Mouse (Mus musculus): ENCODE measurements around the gene Tbc1d5.

Tbc1d5 gene

GRCm38 (mm10) chr17:51179195-51179953 lies at the start of gene Tbc1d5:
Tbc1d5 (minus strand) TSS chr17:51179352.
- DNase-seq (ENCODE audit: low spot score in 2 of 2), result peak; percentile 85 to 86

GRCm38 (mm10) chr17:51226056-51226455 lies 46.9 kb upstream of the Tbc1d5 start:
- DNase-seq (ENCODE audit: low spot score in 2 of 2), result no peak

GRCm38 (mm10) chr17:51223152-51223551 lies 44.0 kb upstream of the Tbc1d5 start:
- DNase-seq (ENCODE audit: low spot score in 2 of 2), result no peak

- no peak for DNase-seq (ENCODE audit: low spot score in 2 of 2)
Measured at GRCm38 (mm10) chr17:51221075-51221474, 41.9 kb upstream of the Tbc1d5 start.

GRCm38 (mm10) chr17:51219897-51220296 lies 40.7 kb upstream of the Tbc1d5 start:
- DNase-seq (ENCODE audit: low spot score in 2 of 2), result no peak

- DNase-seq (ENCODE audit: low spot score in 2 of 2), result no peak
Measured at GRCm38 (mm10) chr17:51216426-51216825, 37.3 kb upstream of the Tbc1d5 start.

- no peak for DNase-seq (ENCODE audit: low spot score in 2 of 2)
Measured at GRCm38 (mm10) chr17:51209565-51209964, 30.4 kb upstream of the Tbc1d5 start.

GRCm38 (mm10) chr17:51204643-51205042 lies 25.5 kb upstream of the Tbc1d5 start:
- DNase-seq (ENCODE audit: low spot score in 2 of 2), result no peak

- no peak for DNase-seq (ENCODE audit: low spot score in 2 of 2)
Measured at GRCm38 (mm10) chr17:51195561-51195960, 16.4 kb upstream of the Tbc1d5 start.

- no peak for DNase-seq (ENCODE audit: low spot score in 2 of 2)
Measured at GRCm38 (mm10) chr17:51194787-51195186, 15.6 kb upstream of the Tbc1d5 start.

- no peak for DNase-seq (ENCODE audit: low spot score in 2 of 2)
Measured at GRCm38 (mm10) chr17:51191381-51191780, 12.2 kb upstream of the Tbc1d5 start.

- no peak for DNase-seq (ENCODE audit: low spot score in 2 of 2)
Measured at GRCm38 (mm10) chr17:51182715-51183114, 3.6 kb upstream of the Tbc1d5 start.

- peak; percentile 42 to 51 for DNase-seq (ENCODE audit: low spot score in 2 of 2)
Measured at GRCm38 (mm10) chr17:51178491-51179194, 509 bp downstream of the Tbc1d5 start.

GRCm38 (mm10) chr17:51177923-51178322 lies 1.2 kb downstream of the Tbc1d5 start:
- DNase-seq (ENCODE audit: low spot score in 2 of 2), result no peak

- DNase-seq (ENCODE audit: low spot score in 2 of 2), result no peak
Measured at GRCm38 (mm10) chr17:51172332-51172731, 6.8 kb downstream of the Tbc1d5 start.

GRCm38 (mm10) chr17:51171504-51171903 lies 7.6 kb downstream of the Tbc1d5 start:
- no peak for DNase-seq (ENCODE audit: low spot score in 2 of 2)

GRCm38 (mm10) chr17:51169911-51170310 lies 9.2 kb downstream of the Tbc1d5 start:
- no peak for DNase-seq (ENCODE audit: low spot score in 2 of 2)

GRCm38 (mm10) chr17:51162366-51162765 lies 16.8 kb downstream of the Tbc1d5 start:
- DNase-seq (ENCODE audit: low spot score in 2 of 2), result no peak

GRCm38 (mm10) chr17:51159261-51159660 lies 19.9 kb downstream of the Tbc1d5 start:
- no peak for DNase-seq (ENCODE audit: low spot score in 2 of 2)

GRCm38 (mm10) chr17:51150999-51151398 lies 28.2 kb downstream of the Tbc1d5 start:
- DNase-seq (ENCODE audit: low spot score in 2 of 2), result no peak

- DNase-seq (ENCODE audit: low spot score in 2 of 2), result no peak
Measured at GRCm38 (mm10) chr17:51144983-51145382, 34.2 kb downstream of the Tbc1d5 start.

- DNase-seq (ENCODE audit: low spot score in 2 of 2), result no peak
Measured at GRCm38 (mm10) chr17:51142095-51142494, 37.1 kb downstream of the Tbc1d5 start.

- no peak for DNase-seq (ENCODE audit: low spot score in 2 of 2)
Measured at GRCm38 (mm10) chr17:51111194-51111593, 68.0 kb downstream of the Tbc1d5 start.
